Mouse (Mus musculus) heart, embryonic 10.5 days (tissue): ENCODE measurements around the gene Gm572. TPM values are rescaled to one million over a fixed set of nuclear protein-coding genes. Genes with fewer than 3 reads are reported as not detected.

Experiments
- DNase-seq: peaks from one replicate; pipeline ENCODE4 v3.0.0-alpha.2; 2017; ENCODE audit warnings: low spot score
- H3K27ac ChIP-seq: fragments of 300-500 bp; sonication (generic); 2 replicates; pipeline ENCODE4 v1.5.1; 2016; ENCODE audit warnings: mild to moderate bottlenecking
- H3K27me3 ChIP-seq: fragments of 300-500 bp; sonication (generic); 2 replicates; pipeline ENCODE4 v1.6.1; 2016; ENCODE audit warnings: mild to moderate bottlenecking; ENCODE audit not compliant: poor library complexity, insufficient read depth, severe bottlenecking
- H3K36me3 ChIP-seq: fragments of 300-500 bp; sonication (generic); 2 replicates; pipeline ENCODE4 v1.6.1; 2016; ENCODE audit warnings: mild to moderate bottlenecking, moderate library complexity
- H3K4me1 ChIP-seq: fragments of 300-500 bp; sonication (generic); 2 replicates; pipeline ENCODE4 v1.6.1; 2016; ENCODE audit warnings: mild to moderate bottlenecking
- H3K4me3 ChIP-seq: fragments of 300-500 bp; sonication (generic); 2 replicates; pipeline ENCODE4 v1.5.1; 2016; ENCODE audit warnings: mild to moderate bottlenecking, moderate library complexity
- H3K9me3 ChIP-seq: fragments of 300-500 bp; sonication (generic); 2 replicates; pipeline ENCODE4 v1.6.1; 2016; ENCODE audit warnings: mild to moderate bottlenecking, moderate library complexity
- WGBS: fragments of 180-500 bp; shearing (Covaris S2); methylation state at CpG from one replicate; pipeline ENCODE4 v1.1.7; 2016; 5-methylcytosine and 5-hydroxymethylcytosine counted together
- polyA plus RNA-seq: library from polyadenylated mRNA; unstranded; fragments of >200 nt; fragmentation: Nextera tagmentation; extraction: Ambion mirVana; gene quantifications from 2 replicates; pipeline ENCODE4 v1.2.1, GENCODE M21; 2016

Gene Gm572
- polyA plus RNA-seq, 1 experiment from 2014 or later: not detected

GRCm38 (mm10) chr4:148656691-148657258, 13.7 kb downstream of the Gm572 start:
- peak overlapping the region; percentile 69; the same call in 1 of the 2 replicates for H3K27ac ChIP-seq
- H3K4me1 ChIP-seq: peaks cover 22% of the 10 kb centered on the region
- peaks cover 3% of the 10 kb centered on the region for H3K27me3 ChIP-seq
- no peak for DNase-seq
- H3K9me3 ChIP-seq: peaks cover 7% of the 10 kb centered on the region; the same call in 1 of the 2 replicates
- 33% methylated on average over 15 of the region's 15 CpGs for WGBS
- H3K36me3 ChIP-seq: no peaks in the 10 kb centered on the region
- H3K4me3 ChIP-seq: peak overlapping the region; percentile 30

DNA sequence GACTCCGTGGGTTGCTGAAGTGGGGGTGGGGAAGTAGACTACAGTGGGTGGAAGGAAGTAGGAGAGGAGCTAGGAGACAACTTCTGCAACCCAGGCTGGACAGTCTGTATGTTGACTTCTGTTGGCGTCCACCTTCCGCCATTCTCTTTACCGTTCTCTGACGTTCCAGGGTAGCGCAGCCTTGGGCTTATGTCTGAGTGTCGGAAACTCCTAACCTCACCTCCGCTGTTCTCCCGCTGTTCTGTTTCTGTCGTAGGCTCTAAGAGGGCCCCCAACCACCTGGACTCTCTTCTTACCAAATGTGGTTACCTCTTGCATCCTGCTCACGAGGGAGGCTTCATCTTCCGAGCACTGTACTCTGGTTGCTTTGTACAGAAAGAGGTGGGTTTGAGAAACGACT, 14.7 kb downstream of the Gm572 start:
- no peaks in the 10 kb centered on the region for H3K36me3 ChIP-seq
- peak overlapping the region; percentile 69 for H3K27ac ChIP-seq
- WGBS: 81% methylated on average over 13 of the region's 13 CpGs
- H3K4me1 ChIP-seq: peaks cover 32% of the 10 kb centered on the region
- H3K4me3 ChIP-seq: no peak overlapping the region
- no peak for DNase-seq
- peaks cover 3% of the 10 kb centered on the region for H3K27me3 ChIP-seq
- peaks cover 7% of the 10 kb centered on the region; the same call in 1 of the 2 replicates for H3K9me3 ChIP-seq

DNA sequence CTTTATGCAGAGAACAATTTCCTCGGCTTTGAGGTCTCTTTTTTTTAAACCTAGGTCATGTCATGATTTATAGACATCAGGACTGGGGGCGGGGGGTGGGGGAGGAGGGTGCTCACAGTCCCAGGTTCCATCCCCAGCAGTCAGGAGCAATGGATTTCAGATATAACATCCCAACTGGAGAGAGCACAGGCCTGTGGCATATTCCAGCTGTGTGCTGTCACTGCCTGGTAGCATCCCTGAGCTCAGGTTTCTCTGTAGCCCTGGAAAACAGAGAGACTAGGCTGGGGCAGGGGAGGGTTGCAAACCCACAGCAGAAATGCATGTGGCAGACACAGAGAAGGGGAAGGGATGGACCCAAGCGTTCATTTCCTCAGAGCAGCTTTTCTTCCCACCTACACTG, 17.1 kb downstream of the Gm572 start:
- Histone ChIP-seq H3K4me3 (no peak overlapping the region), H3K27ac (no peak overlapping the region), H3K27me3 (peaks cover 16% of the 10 kb centered on the region), H3K4me1 (peaks cover 39% of the 10 kb centered on the region), H3K36me3 (no peaks in the 10 kb centered on the region), H3K9me3 (no peaks in the 10 kb centered on the region)
- 66% methylated on average over 3 of the region's 3 CpGs for WGBS
- DNase-seq: no peak

DNA sequence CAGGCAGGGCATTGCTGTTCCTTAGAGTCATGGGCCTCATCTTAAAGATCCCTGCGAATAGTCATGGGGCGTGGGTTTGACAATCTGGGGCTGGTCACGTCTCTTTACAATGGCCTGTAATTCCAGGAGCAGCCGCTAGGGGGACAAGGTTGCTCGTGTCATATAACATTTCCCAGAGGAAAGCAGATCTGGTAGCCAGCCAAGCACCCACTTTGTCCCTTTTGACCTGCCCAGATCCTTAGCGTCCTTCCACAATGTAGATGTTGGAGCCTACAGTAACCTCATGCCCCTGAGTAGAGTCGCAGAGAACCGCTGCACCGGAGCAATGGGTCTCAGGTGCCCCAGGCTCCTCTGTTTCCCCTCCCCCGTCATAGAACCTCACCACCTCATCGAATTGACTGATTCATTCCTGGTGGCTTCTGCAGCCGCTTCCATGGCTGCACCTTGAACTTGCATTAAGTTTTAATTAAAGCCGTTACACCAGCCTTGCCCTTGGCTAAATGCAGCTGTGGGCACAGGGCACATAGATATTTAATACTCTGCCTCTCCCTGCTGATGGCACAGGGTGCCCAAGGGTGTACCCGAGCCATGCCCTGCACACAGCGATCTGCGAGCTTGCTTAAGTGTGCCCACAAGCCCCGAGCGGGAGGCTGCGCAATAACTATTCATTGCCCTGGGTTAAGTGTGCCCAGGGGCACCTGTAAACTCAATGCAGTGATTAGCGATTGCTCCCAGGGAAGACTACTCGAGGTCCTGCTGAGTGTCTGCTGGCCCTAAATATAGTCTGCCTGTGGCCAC, 19.2 kb downstream of the Gm572 start:
- Histone ChIP-seq H3K4me3 (peak overlapping the region; percentile 29; the same call in 1 of the 2 replicates), H3K27me3 (peaks cover 13% of the 10 kb centered on the region), H3K27ac (peak overlapping the region; percentile 64), H3K36me3 (no peaks in the 10 kb centered on the region), H3K9me3 (no peaks in the 10 kb centered on the region), H3K4me1 (peaks cover 41% of the 10 kb centered on the region)
- WGBS: 34% methylated on average over 21 of the region's 21 CpGs
- peak; percentile 83 for DNase-seq

DNA sequence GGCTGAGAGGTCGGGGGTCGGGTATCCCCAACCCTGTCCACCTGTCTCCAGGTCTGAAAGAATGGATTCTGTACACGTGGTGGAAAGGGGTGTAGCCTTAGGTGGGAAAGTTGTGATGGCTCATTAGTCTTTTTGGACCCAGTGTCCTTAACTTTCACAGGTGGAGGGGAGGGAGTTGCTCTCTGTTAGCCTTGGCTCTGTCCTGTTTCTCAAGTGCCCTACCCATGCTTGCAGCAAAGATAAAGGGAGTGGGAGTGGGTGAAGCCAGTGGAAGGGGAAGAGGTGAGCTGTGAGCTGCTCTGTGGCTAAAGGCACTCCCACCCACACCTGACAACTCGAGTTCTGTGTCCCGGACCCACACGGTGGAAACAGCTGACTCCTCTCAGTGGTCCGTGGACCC, 20.2 kb downstream of the Gm572 start:
- Histone ChIP-seq H3K27me3 (peaks cover 13% of the 10 kb centered on the region), H3K36me3 (no peaks in the 10 kb centered on the region), H3K4me3 (no peak overlapping the region), H3K9me3 (no peaks in the 10 kb centered on the region), H3K27ac (no peak overlapping the region; the same call in 1 of the 2 replicates), H3K4me1 (peaks cover 45% of the 10 kb centered on the region)
- WGBS: 74% methylated on average over 7 of the region's 7 CpGs
- no peak for DNase-seq

- H3K27ac ChIP-seq: no peak overlapping the region
- peaks cover 52% of the 10 kb centered on the region for H3K4me1 ChIP-seq
- no peak overlapping the region for H3K4me3 ChIP-seq
- DNase-seq: no peak
- no peaks in the 10 kb centered on the region for H3K36me3 ChIP-seq
- 71% methylated on average over 6 of the region's 6 CpGs for WGBS
- peaks cover 13% of the 10 kb centered on the region for H3K27me3 ChIP-seq
- no peaks in the 10 kb centered on the region for H3K9me3 ChIP-seq
Observed at GRCm38 (mm10) chr4:148664021-148664420, 20.9 kb downstream of the Gm572 start.

GRCm38 (mm10) chr4:148667006-148667755, 24.1 kb downstream of the Gm572 start:
- DNase-seq: no peak
- H3K36me3 ChIP-seq: no peaks in the 10 kb centered on the region
- WGBS: 63% methylated on average over 15 of the region's 15 CpGs
- H3K27me3 ChIP-seq: peaks cover 13% of the 10 kb centered on the region
- H3K4me1 ChIP-seq: peaks cover 59% of the 10 kb centered on the region
- H3K27ac ChIP-seq: peak overlapping the region; percentile 87
- H3K9me3 ChIP-seq: no peaks in the 10 kb centered on the region
- H3K4me3 ChIP-seq: peak overlapping the region; percentile 42

DNA sequence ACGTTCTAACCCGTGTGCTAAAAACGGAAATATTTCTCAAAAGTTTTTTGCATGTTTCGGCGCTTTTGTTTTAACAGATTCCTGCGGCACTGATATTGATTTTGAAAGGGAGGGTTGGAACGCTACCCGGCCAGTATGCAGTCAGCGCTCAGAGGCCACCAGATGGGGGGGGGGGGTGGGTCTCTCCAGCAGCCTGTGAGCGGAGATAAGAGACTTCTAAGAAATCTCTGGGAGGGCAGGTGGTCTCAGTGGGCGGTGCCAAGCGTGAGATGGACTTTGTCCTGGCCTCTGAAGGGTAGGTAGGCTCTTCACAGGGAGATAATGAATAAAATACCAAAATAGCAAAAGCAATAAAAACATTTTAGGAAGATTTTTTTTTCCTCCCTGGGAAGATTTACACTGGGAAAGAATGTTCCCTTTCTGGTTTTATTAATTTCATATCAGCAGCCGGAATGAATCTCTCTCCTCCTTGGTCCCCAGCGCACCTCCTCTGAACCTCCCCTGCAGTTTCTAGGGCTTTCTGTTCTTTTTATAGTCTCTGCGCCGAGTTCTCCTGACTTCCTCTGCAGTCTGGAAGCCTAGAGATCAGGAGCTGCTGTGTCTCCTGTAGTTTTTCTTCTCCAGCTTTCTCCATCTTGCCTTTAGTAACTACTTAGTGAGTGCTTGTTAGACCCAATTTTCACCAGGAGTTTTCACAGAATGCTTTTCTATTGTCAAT, 28.3 kb downstream of the Gm572 start:
- WGBS: 20% methylated on average over 16 of the region's 16 CpGs
- H3K36me3 ChIP-seq: no peaks in the 10 kb centered on the region
- peak; percentile 88 for DNase-seq
- H3K9me3 ChIP-seq: no peaks in the 10 kb centered on the region
- H3K27me3 ChIP-seq: no peaks in the 10 kb centered on the region
- peak overlapping the region; percentile 12; the same call in 1 of the 2 replicates for H3K27ac ChIP-seq
- peak overlapping the region; percentile 25; the same call in 1 of the 2 replicates for H3K4me3 ChIP-seq
- H3K4me1 ChIP-seq: peaks cover 62% of the 10 kb centered on the region

DNA sequence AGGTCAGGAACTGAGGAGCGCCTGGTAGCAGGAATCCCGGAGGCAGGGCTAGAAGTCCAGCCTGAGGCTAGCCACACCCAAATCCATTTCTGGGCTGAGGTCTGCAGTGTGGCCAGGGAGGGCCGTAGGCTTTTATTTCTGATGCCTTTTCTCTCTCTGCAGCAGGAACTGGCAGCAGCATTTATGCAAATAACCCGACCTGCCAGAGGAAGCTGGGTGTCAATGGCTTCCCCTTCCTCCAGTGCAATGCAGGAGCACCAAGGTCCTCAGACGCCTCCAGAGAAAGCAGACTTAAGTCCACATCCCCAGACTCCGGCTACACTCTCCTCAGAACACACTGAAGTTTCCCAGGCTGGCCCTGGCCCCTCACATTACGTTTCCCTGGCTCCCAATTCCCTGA, 31.9 kb downstream of the Gm572 start:
- DNase-seq: no peak
- H3K9me3 ChIP-seq: no peaks in the 10 kb centered on the region
- no peak overlapping the region for H3K4me3 ChIP-seq
- peaks cover 47% of the 10 kb centered on the region for H3K4me1 ChIP-seq
- H3K36me3 ChIP-seq: no peaks in the 10 kb centered on the region
- 34% methylated on average over 7 of the region's 7 CpGs for WGBS
- peak overlapping the region; percentile 62 for H3K27ac ChIP-seq
- H3K27me3 ChIP-seq: no peaks in the 10 kb centered on the region

DNA sequence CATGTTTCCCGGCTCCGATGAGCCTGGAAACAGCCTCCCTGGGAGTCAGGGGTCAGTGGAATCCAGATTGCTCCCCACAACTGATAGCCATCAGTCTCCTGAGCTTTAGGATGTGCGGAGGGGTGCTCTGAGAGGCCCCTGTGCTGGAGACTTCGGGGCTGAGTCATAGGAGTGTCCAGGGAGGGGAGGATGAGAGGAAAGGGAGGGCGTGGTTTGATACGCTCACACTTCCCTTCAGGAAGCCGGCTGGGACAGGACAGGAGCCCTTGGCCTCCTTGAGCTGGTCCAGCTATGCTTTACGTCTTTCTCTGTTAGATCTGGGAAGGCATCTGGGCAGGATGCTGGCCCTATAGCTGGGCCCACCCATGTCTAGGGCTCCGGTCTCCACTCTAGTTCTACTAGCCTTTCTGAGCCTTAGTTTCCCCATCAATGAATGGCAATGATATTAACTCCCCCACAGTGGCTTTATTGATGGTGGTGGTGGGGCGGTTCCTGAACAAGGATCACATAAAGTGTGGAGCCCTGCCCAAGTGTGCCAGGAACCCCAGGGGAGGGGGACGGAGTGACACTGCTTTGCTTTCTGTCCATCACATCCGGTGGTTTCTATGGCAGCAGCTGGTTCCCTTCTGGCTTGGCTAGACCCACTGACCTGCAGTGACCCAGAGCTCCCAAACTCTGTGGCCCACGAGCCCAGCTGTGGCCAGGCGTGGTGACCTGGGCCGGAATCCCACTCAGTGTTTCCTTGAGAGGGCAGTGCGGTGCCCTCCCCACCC, 33.3 kb downstream of the Gm572 start:
- H3K4me3 ChIP-seq: peak overlapping the region; percentile 27
- peaks cover 40% of the 10 kb centered on the region for H3K4me1 ChIP-seq
- no peaks in the 10 kb centered on the region for H3K9me3 ChIP-seq
- no peak for DNase-seq
- WGBS: 41% methylated on average over 16 of the region's 16 CpGs
- no peaks in the 10 kb centered on the region for H3K36me3 ChIP-seq
- no peaks in the 10 kb centered on the region; the same call in 1 of the 2 replicates for H3K27me3 ChIP-seq
- peak overlapping the region; percentile 79 for H3K27ac ChIP-seq

DNA sequence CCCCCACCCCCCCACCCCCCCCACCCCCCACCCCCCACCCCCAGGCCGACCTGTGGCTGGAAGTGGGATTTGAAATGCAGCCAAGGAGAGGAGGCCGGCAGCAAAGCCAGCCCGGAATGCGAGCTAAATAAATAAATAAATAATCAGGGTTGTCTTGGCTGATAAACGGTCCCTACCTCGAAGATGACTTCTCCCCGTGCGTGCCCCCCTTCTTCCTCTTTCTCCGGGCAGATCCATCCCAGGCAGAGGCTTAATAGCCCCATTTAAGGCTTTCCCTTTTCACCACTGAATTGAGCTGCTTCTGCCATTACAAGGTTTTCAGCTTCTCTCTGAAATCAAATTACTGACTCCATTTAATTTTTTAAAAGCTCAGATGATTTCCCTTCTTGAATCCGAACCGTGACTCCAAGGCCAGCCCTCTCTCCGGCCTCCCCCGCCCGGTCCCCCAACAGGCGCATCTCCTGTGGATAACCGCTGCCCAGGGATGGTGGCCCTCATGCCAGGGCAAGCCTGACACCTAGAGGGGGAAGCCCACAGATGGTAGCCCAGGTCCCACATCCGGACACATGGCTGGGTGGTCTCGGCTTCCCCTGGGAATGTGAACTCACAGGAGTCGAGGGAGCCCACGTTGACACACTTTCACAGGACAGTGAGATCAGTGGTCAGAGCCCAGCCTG, 34.0 kb downstream of the Gm572 start:
- WGBS: 48% methylated on average over 20 of the region's 20 CpGs

More for the DNA sequence above, 34.0 kb downstream of the Gm572 start:
- Histone ChIP-seq H3K9me3 (no peaks in the 10 kb centered on the region), H3K36me3 (no peaks in the 10 kb centered on the region), H3K27ac (peak overlapping the region; percentile 79; the same call in 1 of the 2 replicates), H3K4me1 (peaks cover 41% of the 10 kb centered on the region), H3K27me3 (no peaks in the 10 kb centered on the region; the same call in 1 of the 2 replicates), H3K4me3 (no peak overlapping the region)
- DNase-seq: no peak
